Mouse (Mus musculus): ENCODE measurements around the gene Cops7a. TPM values are rescaled to one million over a fixed set of nuclear protein-coding genes. Genes with fewer than 3 reads are reported as not detected.

Cops7a gene
- polyA plus RNA-seq, 1 experiment from 2014 or later: 155 TPM

- H3K4me3 ChIP-seq (ENCODE audit: low read depth, low read length): no peak overlapping the region
- DNase-seq (ENCODE audit: low spot score): no peak
- 0 out of 2 replicates have a peak, but pooled peaks cover 3% of the 10 kb centered on the region for H3K27me3 ChIP-seq (replicated peaks; ENCODE audit: control insufficient read depth, insufficient read depth, low read length)
- H3K36me3 ChIP-seq (ENCODE audit: control insufficient read depth, insufficient read depth, low read length): peaks cover 27% of the 10 kb centered on the region
- H3K9me3 ChIP-seq (ENCODE audit: control insufficient read depth, low read length): no peaks in the 10 kb centered on the region
- no peak for ATAC-seq (replicated peaks; ENCODE audit: low FRiP score, low TSS enrichment, low read depth)
- H3K27ac ChIP-seq (ENCODE audit: low read depth): no peak overlapping the region
- WGBS: 81% methylated on average over 7 of the region's 7 CpGs
- no peak overlapping the region for H3K9ac ChIP-seq (ENCODE audit: low read length)
- peaks cover 44% of the 10 kb centered on the region for H3K4me1 ChIP-seq (replicated peaks; ENCODE audit: control insufficient read depth, insufficient read depth, low read length)
- no peak overlapping the region for H3K4me2 ChIP-seq (ENCODE audit: low read length)
Measured at GRCm38 (mm10) chr6:124914511-124914910, 50.8 kb downstream of the Cops7a start.

- Histone ChIP-seq H3K9ac (ENCODE audit: low read length) (no peak overlapping the region), H3K36me3 (ENCODE audit: control insufficient read depth, insufficient read depth, low read length) (peaks cover 27% of the 10 kb centered on the region), H3K9me3 (ENCODE audit: control insufficient read depth, low read length) (no peaks in the 10 kb centered on the region), H3K4me1 (replicated peaks; ENCODE audit: control insufficient read depth, insufficient read depth, low read length) (peaks cover 37% of the 10 kb centered on the region), H3K27me3 (replicated peaks; ENCODE audit: control insufficient read depth, insufficient read depth, low read length) (0 out of 2 replicates have a peak, but pooled peaks cover 3% of the 10 kb centered on the region), H3K4me3 (ENCODE audit: low read depth, low read length) (no peak overlapping the region), H3K27ac (ENCODE audit: low read depth) (no peak overlapping the region), H3K4me2 (ENCODE audit: low read length) (no peak overlapping the region)
- ATAC-seq (replicated peaks; ENCODE audit: low FRiP score, low TSS enrichment, low read depth) (no peak), DNase-seq (ENCODE audit: low spot score) (no peak)
- WGBS: 73% methylated on average over 14 of the region's 14 CpGs
Measured at GRCm38 (mm10) chr6:124913721-124914285, 51.5 kb downstream of the Cops7a start.

- no peak overlapping the region for H3K27ac ChIP-seq (ENCODE audit: low read depth)
Measured at GRCm38 (mm10) chr6:124913214-124913613, 52.1 kb downstream of the Cops7a start.

GRCm38 (mm10) chr6:124911533-124912218 lies 53.7 kb downstream of the Cops7a start, which contains the start of gene Lag3:
Gene Lag3 (minus strand): TSS chr6:124911705.
- Histone ChIP-seq H3K9ac (ENCODE audit: low read length) (no peak within 1 kb of the TSS), H3K27ac (ENCODE audit: low read depth) (no peak within 1 kb of the TSS), H3K4me2 (ENCODE audit: low read length) (peak within 1 kb of the TSS; percentile 21), H3K36me3 (ENCODE audit: control insufficient read depth, insufficient read depth, low read length) (peaks cover 27% of the 10 kb centered on the region), H3K9me3 (ENCODE audit: control insufficient read depth, low read length) (no peaks in the 10 kb centered on the region), H3K4me1 (replicated peaks; ENCODE audit: control insufficient read depth, insufficient read depth, low read length) (peaks cover 30% of the 10 kb centered on the region), H3K27me3 (replicated peaks; ENCODE audit: control insufficient read depth, insufficient read depth, low read length) (0 out of 2 replicates have a peak, but pooled peaks cover 3% of the 10 kb centered on the region), H3K4me3 (ENCODE audit: low read depth, low read length) (no peak within 1 kb of the TSS)
- WGBS: 21% methylated on average over 11 of the region's 13 CpGs
- ATAC-seq (replicated peaks; ENCODE audit: low FRiP score, low TSS enrichment, low read depth) (no peak), DNase-seq (ENCODE audit: low spot score) (no peak)

More at GRCm38 (mm10) chr6:124913214-124913613, 52.1 kb downstream of the Cops7a start:
- DNase-seq (ENCODE audit: low spot score) (no peak), ATAC-seq (replicated peaks; ENCODE audit: low FRiP score, low TSS enrichment, low read depth) (no peak)
- H3K4me2 ChIP-seq (ENCODE audit: low read length): no peak overlapping the region
- H3K9me3 ChIP-seq (ENCODE audit: control insufficient read depth, low read length): no peaks in the 10 kb centered on the region
- H3K27me3 ChIP-seq (replicated peaks; ENCODE audit: control insufficient read depth, insufficient read depth, low read length): 0 out of 2 replicates have a peak, but pooled peaks cover 3% of the 10 kb centered on the region
- no peak overlapping the region for H3K4me3 ChIP-seq (ENCODE audit: low read depth, low read length)
- peaks cover 31% of the 10 kb centered on the region for H3K4me1 ChIP-seq (replicated peaks; ENCODE audit: control insufficient read depth, insufficient read depth, low read length)
- 65% methylated on average over 6 of the region's 6 CpGs for WGBS
- H3K9ac ChIP-seq (ENCODE audit: low read length): no peak overlapping the region
- peaks cover 27% of the 10 kb centered on the region for H3K36me3 ChIP-seq (ENCODE audit: control insufficient read depth, insufficient read depth, low read length)

- H3K9me3 ChIP-seq (ENCODE audit: control insufficient read depth, low read length): no peaks in the 10 kb centered on the region
- peaks cover 26% of the 10 kb centered on the region for H3K36me3 ChIP-seq (ENCODE audit: control insufficient read depth, insufficient read depth, low read length)
- 0 out of 2 replicates have a peak, but pooled peaks cover 3% of the 10 kb centered on the region for H3K27me3 ChIP-seq (replicated peaks; ENCODE audit: control insufficient read depth, insufficient read depth, low read length)
- ATAC-seq (replicated peaks; ENCODE audit: low FRiP score, low TSS enrichment, low read depth) (no peak; the same call in 1 of the 2 replicates), DNase-seq (ENCODE audit: low spot score) (no peak)
- peak overlapping the region; percentile 12 for H3K4me3 ChIP-seq (ENCODE audit: low read depth, low read length)
- H3K9ac ChIP-seq (ENCODE audit: low read length): peak overlapping the region; percentile 20; the same call in 1 of the 2 replicates
- whole genome bisulfite sequencing: 3% methylated on average over 32 of the region's 32 CpGs
- H3K4me1 ChIP-seq (replicated peaks; ENCODE audit: control insufficient read depth, insufficient read depth, low read length): peaks cover 21% of the 10 kb centered on the region
- H3K4me2 ChIP-seq (ENCODE audit: low read length): peak overlapping the region; percentile 48
- no peak overlapping the region for H3K27ac ChIP-seq (ENCODE audit: low read depth)
Measured at GRCm38 (mm10) chr6:124910032-124910431, 55.3 kb downstream of the Cops7a start.

Other genes with a start within 250 kb of the Cops7a start
- gene Ptpn6, start 226.8 kb downstream of the Cops7a start, polyA plus RNA-seq (2014; fragmentation: Nextera tagmentation; extraction: Ambion mirVana): 11.7 and 14.1 TPM in 2 replicates
- 440 and 466 TPM in 2 replicates for gene Grcc10, start 224.2 kb downstream of the Cops7a start, polyA plus RNA-seq (2014; fragmentation: Nextera tagmentation; extraction: Ambion mirVana)
- gene Gm45234, start 209.5 kb downstream of the Cops7a start, polyA plus RNA-seq (2014; fragmentation: Nextera tagmentation; extraction: Ambion mirVana): not detected in 2 replicates
- 12.1 TPM in 2 replicates for gene Atn1, start 209.0 kb downstream of the Cops7a start, polyA plus RNA-seq (2014; fragmentation: Nextera tagmentation; extraction: Ambion mirVana)
- 7.6 and 8.0 TPM in 2 replicates for gene Eno2, start 195.9 kb downstream of the Cops7a start, polyA plus RNA-seq (2014; fragmentation: Nextera tagmentation; extraction: Ambion mirVana)
- gene Lrrc23, start 185.8 kb downstream of the Cops7a start, polyA plus RNA-seq (2014; fragmentation: Nextera tagmentation; extraction: Ambion mirVana): 0.45 and 0.47 TPM in 2 replicates
- 7.3 and 7.4 TPM in 2 replicates for gene Spsb2, start 156.9 kb downstream of the Cops7a start, polyA plus RNA-seq (2014; fragmentation: Nextera tagmentation; extraction: Ambion mirVana)
- 1,059 and 1,108 TPM in 2 replicates for gene Tpi1, start 151.2 kb downstream of the Cops7a start, polyA plus RNA-seq (2014; fragmentation: Nextera tagmentation; extraction: Ambion mirVana)
- 126 and 127 TPM in 2 replicates for gene Usp5, start 136.1 kb downstream of the Cops7a start, polyA plus RNA-seq (2014; fragmentation: Nextera tagmentation; extraction: Ambion mirVana)
- gene Cdca3, start 136.0 kb downstream of the Cops7a start, polyA plus RNA-seq (2014; fragmentation: Nextera tagmentation; extraction: Ambion mirVana): 178 and 183 TPM in 2 replicates
- gene Gnb3, start 125.3 kb downstream of the Cops7a start, polyA plus RNA-seq (2014; fragmentation: Nextera tagmentation; extraction: Ambion mirVana): 2.7 TPM in 2 replicates
- gene P3h3, start 107.8 kb downstream of the Cops7a start, polyA plus RNA-seq (2014; fragmentation: Nextera tagmentation; extraction: Ambion mirVana): 28.1 and 28.8 TPM in 2 replicates
- gene Gpr162, start 101.6 kb downstream of the Cops7a start, polyA plus RNA-seq (2014; fragmentation: Nextera tagmentation; extraction: Ambion mirVana): 0.65 and 1.2 TPM in 2 replicates
- gene Cd4, start 77.3 kb downstream of the Cops7a start, polyA plus RNA-seq (2014; fragmentation: Nextera tagmentation; extraction: Ambion mirVana): 0.28 and 0.37 TPM in 2 replicates
- 1.8 and 2.1 TPM in 2 replicates for gene Lag3, start 53.8 kb downstream of the Cops7a start, polyA plus RNA-seq (2014; fragmentation: Nextera tagmentation; extraction: Ambion mirVana)
- gene Ptms, start 45.4 kb downstream of the Cops7a start, polyA plus RNA-seq (2014; fragmentation: Nextera tagmentation; extraction: Ambion mirVana): 232 and 257 TPM in 2 replicates
- 352 and 357 TPM in 2 replicates for gene Mlf2, start 34.2 kb downstream of the Cops7a start, polyA plus RNA-seq (2014; fragmentation: Nextera tagmentation; extraction: Ambion mirVana)
- 0.85 and 1.2 TPM in 2 replicates for gene Pianp, start 31.2 kb upstream of the Cops7a start, polyA plus RNA-seq (2014; fragmentation: Nextera tagmentation; extraction: Ambion mirVana)
- 9.2 and 10.8 TPM in 2 replicates for gene Zfp384, start 43.6 kb upstream of the Cops7a start, polyA plus RNA-seq (2014; fragmentation: Nextera tagmentation; extraction: Ambion mirVana)
- gene Ing4, start 74.2 kb upstream of the Cops7a start, polyA plus RNA-seq (2014; fragmentation: Nextera tagmentation; extraction: Ambion mirVana): 94.4 and 108 TPM in 2 replicates
- 11.4 and 13.4 TPM in 2 replicates for gene Acrbp, start 84.2 kb upstream of the Cops7a start, polyA plus RNA-seq (2014; fragmentation: Nextera tagmentation; extraction: Ambion mirVana)
- gene Lpar5, start 102.4 kb upstream of the Cops7a start, polyA plus RNA-seq (2014; fragmentation: Nextera tagmentation; extraction: Ambion mirVana): 2.3 and 3.0 TPM in 2 replicates
- gene Chd4, start 130.4 kb upstream of the Cops7a start, polyA plus RNA-seq (2014; fragmentation: Nextera tagmentation; extraction: Ambion mirVana): 74.2 and 74.8 TPM in 2 replicates
- 72.1 and 75.2 TPM in 2 replicates for gene Nop2, start 166.4 kb upstream of the Cops7a start, polyA plus RNA-seq (2014; fragmentation: Nextera tagmentation; extraction: Ambion mirVana)
- 6.7 and 7.6 TPM in 2 replicates for gene Iffo1, start 179.7 kb upstream of the Cops7a start, polyA plus RNA-seq (2014; fragmentation: Nextera tagmentation; extraction: Ambion mirVana)
- 2,406 and 2,408 TPM in 2 replicates for gene Gapdh, start 200.9 kb upstream of the Cops7a start, polyA plus RNA-seq (2014; fragmentation: Nextera tagmentation; extraction: Ambion mirVana)
- 109 and 129 TPM in 2 replicates for gene Ncapd2, start 226.2 kb upstream of the Cops7a start, polyA plus RNA-seq (2014; fragmentation: Nextera tagmentation; extraction: Ambion mirVana)
- 217 and 221 TPM in 2 replicates for gene Mrpl51, start 226.3 kb upstream of the Cops7a start, polyA plus RNA-seq (2014; fragmentation: Nextera tagmentation; extraction: Ambion mirVana)

All from intestine, embryonic 14.5 days (tissue).